Mouse (Mus musculus): Measurements from ENCODE around the gene Rnf10. TPM values are rescaled to one million over a fixed set of nuclear protein-coding genes. Genes with fewer than 3 reads are reported as not detected.
"Not testable (repeated sequence)": the region's sequence is repeated elsewhere in the genome, so short reads cannot be mapped to it uniquely, and the experiment has no call there.

The Rnf10 gene
- polyA plus RNA-seq (2015; fragmentation: Nextera tagmentation; extraction: Ambion mirVana): 141 and 150 TPM in 2 replicates

DNA sequence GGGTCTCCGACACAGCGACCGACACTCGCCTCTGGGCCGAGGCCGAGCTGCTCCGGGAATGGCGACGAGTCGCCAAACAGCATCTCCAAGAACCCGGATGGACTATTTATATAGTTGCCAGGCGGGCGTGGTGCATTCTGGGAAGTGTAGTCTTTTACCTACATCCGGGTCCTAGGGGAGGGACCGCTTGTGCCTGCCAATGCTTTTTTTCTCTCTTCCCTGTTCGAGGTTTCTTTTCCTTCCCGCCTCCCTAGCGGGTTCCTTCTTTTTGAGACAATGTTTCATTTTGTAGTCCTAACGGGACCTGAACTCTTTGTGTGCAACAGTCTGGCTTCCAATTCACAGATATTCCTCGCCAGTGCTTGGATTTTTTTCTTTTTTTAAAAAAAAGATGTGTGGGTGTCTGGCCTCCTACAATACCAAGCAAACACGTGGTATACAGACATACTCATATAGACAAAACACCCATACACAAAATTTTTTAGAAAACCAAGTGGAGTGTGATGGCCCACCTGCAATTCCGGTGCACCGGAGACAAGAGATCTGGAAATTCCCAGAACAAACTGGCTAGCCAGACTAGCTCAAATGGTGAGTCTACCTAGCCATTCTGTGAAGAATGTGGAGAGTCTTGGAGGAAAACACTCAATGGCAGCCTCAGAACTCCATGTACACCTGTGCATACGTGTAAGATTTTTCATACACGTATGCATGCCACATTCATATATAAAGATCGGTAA is at the start of gene Rnf10:
Gene Rnf10, minus strand, starts transcription at position 87 of the 737 bp plus-strand sequence.
- peak; percentile 89 for ATAC-seq (ENCODE audit: borderline replicate concordance, extremely low read depth, low FRiP score, low TSS enrichment)
- peaks cover 30% of the 10 kb centered on the region for H3K4me1 ChIP-seq
- peak within 1 kb of the TSS; percentile 78 for H3K9ac ChIP-seq
- H3K9me3 ChIP-seq: no peaks in the 10 kb centered on the region
- WGBS: 10% methylated on average over 26 of the region's 26 CpGs
- H3K4me2 ChIP-seq: peak within 1 kb of the TSS; percentile 80
- no peaks in the 10 kb centered on the region for H3K27me3 ChIP-seq
- peak within 1 kb of the TSS; percentile 79 for H3K27ac ChIP-seq
- H3K36me3 ChIP-seq: 0 out of 2 replicates have a peak, but pooled peaks cover 9% of the 10 kb centered on the region
- H3K4me3 ChIP-seq: peak within 1 kb of the TSS; percentile 86

DNA sequence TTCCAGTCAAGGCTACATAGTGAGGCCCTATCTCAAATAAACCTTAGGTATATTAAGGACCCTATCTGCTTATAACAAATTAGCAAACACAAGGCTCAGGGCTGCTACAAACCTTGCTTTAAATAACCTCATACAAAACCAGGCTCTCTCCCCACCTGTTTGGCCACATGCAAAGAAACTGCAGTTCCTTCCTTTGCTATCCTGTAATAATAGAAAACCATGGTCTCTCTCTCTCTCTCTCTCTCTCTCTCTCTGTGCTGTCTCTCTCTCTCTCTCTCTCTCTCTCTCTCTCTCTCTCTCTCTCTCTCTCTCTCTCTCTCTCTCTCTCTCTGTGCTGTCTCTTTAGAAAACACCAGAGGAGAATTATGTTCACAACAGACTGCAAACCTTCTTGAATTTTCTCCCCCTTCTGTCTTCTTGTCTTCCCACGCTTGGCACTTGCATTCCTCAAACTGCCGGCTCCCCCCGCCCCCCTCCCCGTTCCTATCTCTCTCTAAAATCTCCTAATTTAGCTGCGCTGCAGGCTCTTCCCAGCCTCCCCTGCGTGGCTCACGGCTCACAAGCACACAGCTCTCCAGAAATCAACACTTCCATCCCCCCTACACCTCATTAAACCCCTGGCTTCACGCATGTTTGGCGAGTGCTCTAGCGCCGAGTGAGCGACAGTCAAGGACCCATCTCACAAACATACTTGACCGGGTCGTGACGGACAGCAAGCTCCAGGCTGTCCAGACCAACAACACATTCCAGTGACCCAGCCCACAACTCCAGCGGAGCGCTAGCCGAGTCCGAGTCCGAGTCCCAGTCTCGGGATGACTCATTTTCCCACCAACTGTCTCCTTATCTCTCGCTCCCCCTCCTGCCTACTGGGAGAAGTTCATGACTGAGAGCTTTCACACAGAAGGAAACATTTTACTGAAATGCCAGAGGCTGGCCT is 46.6 kb upstream of the Rnf10 start:
- no peaks in the 10 kb centered on the region for H3K27me3 ChIP-seq
- no peaks in the 10 kb centered on the region for H3K36me3 ChIP-seq
- H3K4me2 ChIP-seq: peak overlapping the region; percentile 62
- H3K27ac ChIP-seq: peak overlapping the region; percentile 68
- under 1% methylated on average over 22 of the region's 22 CpGs for WGBS
- H3K4me1 ChIP-seq: peaks cover 29% of the 10 kb centered on the region
- ATAC-seq (ENCODE audit: borderline replicate concordance, extremely low read depth, low FRiP score, low TSS enrichment): peak; percentile 88
- H3K9ac ChIP-seq: peak overlapping the region; percentile 31; the same call in 1 of the 2 replicates
- peak overlapping the region; percentile 32 for H3K4me3 ChIP-seq
- no peaks in the 10 kb centered on the region for H3K9me3 ChIP-seq

DNA sequence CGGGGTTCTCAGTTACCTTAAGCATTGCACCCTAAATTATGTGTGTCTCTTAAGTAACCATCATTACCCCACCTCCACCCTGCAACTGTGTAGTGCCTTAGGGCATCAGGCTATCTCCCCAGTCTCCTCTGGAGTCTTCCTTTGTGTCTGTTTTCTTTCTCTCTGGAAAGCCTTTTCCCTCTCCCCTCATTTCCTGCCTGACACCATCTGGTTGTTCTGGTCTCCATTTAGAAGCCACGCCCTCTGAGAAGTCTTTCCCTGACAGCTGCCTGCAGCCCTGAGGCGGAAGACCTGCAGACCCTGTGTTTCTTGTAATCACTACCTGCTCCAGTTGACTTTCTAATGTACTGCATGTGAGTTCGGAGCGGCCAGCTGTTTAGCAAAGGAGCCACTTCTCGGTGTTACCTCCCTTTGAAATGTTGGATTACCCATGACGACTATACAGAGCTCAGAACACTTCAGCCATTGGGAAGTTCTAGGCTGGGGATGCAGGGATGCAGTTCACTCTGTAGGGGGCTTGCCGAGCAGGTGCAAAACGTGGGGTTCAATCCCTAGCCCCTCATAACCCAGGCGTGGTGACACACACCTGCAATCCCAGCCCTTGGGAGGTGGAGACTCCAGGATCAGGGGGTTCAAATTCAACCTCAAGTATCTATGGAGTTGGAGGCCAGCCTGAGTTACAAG is 45.1 kb upstream of the Rnf10 start:
- H3K4me3 ChIP-seq: no peak overlapping the region
- no peak overlapping the region for H3K9ac ChIP-seq
- WGBS: 8% methylated on average over 10 of the region's 10 CpGs

GRCm38 (mm10) chr5:115316968-115317644 is 44.4 kb upstream of the Rnf10 start:
- H3K36me3 ChIP-seq: no peaks in the 10 kb centered on the region
- H3K4me3 ChIP-seq: no peak overlapping the region
- no peak for ATAC-seq (ENCODE audit: borderline replicate concordance, extremely low read depth, low FRiP score, low TSS enrichment)
- H3K4me1 ChIP-seq: peaks cover 46% of the 10 kb centered on the region
- H3K9me3 ChIP-seq: no peaks in the 10 kb centered on the region
- no peak overlapping the region for H3K9ac ChIP-seq
- peak overlapping the region; percentile 21; the same call in 1 of the 2 replicates for H3K4me2 ChIP-seq
- H3K27ac ChIP-seq: peak overlapping the region; percentile 38; the same call in 1 of the 2 replicates
- no peaks in the 10 kb centered on the region for H3K27me3 ChIP-seq
- 13% methylated on average over 14 of the region's 14 CpGs for WGBS

More for the DNA sequence above, 45.1 kb upstream of the Rnf10 start:
- no peaks in the 10 kb centered on the region for H3K9me3 ChIP-seq
- no peaks in the 10 kb centered on the region for H3K27me3 ChIP-seq
- peak overlapping the region; percentile 38; the same call in 1 of the 2 replicates for H3K27ac ChIP-seq
- H3K4me1 ChIP-seq: peaks cover 40% of the 10 kb centered on the region
- ATAC-seq (ENCODE audit: borderline replicate concordance, extremely low read depth, low FRiP score, low TSS enrichment): 0 out of 2 replicates have a peak, but pooled peaks have one; percentile 11
- peak overlapping the region; percentile 2; the same call in 1 of the 2 replicates for H3K4me2 ChIP-seq
- H3K36me3 ChIP-seq: no peaks in the 10 kb centered on the region

DNA sequence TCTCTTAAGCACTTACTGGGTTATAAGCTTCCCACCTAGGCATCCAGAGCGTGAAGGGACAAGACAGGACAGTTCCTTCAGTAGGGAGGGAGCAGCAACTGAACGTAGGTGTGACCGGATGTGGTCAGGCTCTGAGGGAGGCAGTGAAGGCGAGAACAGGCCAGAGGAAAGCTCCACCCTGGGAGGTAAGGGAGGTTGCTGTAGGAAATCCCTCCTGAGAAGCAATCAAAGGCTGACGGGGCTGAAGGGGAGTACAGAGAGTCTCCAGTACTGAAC is 40.9 kb upstream of the Rnf10 start:
- H3K27ac ChIP-seq: no peak overlapping the region
- peaks cover 39% of the 10 kb centered on the region for H3K4me1 ChIP-seq
- no peaks in the 10 kb centered on the region for H3K27me3 ChIP-seq
- no peak overlapping the region for H3K4me3 ChIP-seq
- H3K9me3 ChIP-seq: no peaks in the 10 kb centered on the region
- no peak overlapping the region for H3K9ac ChIP-seq
- H3K4me2 ChIP-seq: no peak overlapping the region
- 42% methylated on average over 5 of the region's 5 CpGs for WGBS
- ATAC-seq (ENCODE audit: borderline replicate concordance, extremely low read depth, low FRiP score, low TSS enrichment): no peak
- no peaks in the 10 kb centered on the region for H3K36me3 ChIP-seq

DNA sequence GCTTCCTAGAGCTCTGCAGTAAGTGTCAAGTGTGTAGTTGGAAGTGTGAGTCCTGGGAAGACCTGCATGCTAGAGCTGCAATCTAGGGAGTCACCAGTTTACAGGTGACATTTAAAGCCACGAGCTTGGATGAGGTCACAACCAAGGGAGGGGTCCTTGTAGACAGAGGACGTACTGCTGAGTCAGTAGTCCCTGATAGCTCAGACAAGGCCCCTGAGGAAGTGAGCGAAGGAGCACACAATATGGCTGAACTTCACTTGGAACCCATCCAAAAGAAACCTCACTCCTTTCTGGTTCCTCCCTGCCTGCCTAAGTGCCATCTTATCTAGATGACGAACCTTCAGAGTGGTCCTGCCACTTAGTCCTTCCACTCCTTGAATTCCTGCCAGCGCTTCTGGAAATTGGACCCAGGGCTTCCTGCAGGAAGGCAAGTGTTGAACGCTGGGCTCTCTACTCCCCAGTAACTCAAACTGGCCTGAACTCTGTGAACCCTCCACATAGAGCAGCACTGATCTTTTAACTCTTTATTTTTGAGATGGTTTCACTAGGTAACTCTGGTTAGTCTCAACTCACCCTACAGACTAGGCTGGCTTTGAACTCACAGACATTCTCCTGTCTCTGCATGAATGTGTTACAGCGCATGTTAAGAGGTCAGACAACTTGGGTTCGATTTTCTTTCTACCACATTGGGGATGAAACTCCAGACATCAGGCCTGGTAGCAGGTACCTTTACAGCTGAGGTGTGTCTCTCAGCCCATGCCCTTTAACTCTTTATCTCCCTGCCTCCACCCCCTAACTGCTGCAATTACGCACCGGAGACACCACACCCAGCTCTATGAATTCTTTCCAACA is 40.3 kb upstream of the Rnf10 start:
- peak; percentile 36; the same call in 1 of the 2 replicates for ATAC-seq (ENCODE audit: borderline replicate concordance, extremely low read depth, low FRiP score, low TSS enrichment)
- WGBS: 48% methylated on average over 10 of the region's 10 CpGs
- Histone ChIP-seq H3K36me3 (no peaks in the 10 kb centered on the region), H3K27me3 (no peaks in the 10 kb centered on the region), H3K9me3 (no peaks in the 10 kb centered on the region), H3K4me2 (no peak overlapping the region), H3K27ac (no peak overlapping the region), H3K4me3 (no peak overlapping the region), H3K9ac (no peak overlapping the region), H3K4me1 (peaks cover 33% of the 10 kb centered on the region)

GRCm38 (mm10) chr5:115312354-115312753 is 39.7 kb upstream of the Rnf10 start:
- 77% methylated on average over 4 of the region's 4 CpGs for WGBS
- Histone ChIP-seq H3K27ac (no peak overlapping the region), H3K4me3 (no peak overlapping the region), H3K9ac (no peak overlapping the region), H3K4me1 (peaks cover 26% of the 10 kb centered on the region), H3K27me3 (no peaks in the 10 kb centered on the region), H3K4me2 (no peak overlapping the region), H3K36me3 (no peaks in the 10 kb centered on the region), H3K9me3 (no peaks in the 10 kb centered on the region)
- ATAC-seq (ENCODE audit: borderline replicate concordance, extremely low read depth, low FRiP score, low TSS enrichment): no peak

- Histone ChIP-seq H3K4me3 (peak overlapping the region; percentile 93; the same call in 1 of the 2 replicates), H3K4me1 (peaks cover 28% of the 10 kb centered on the region), H3K4me2 (peak overlapping the region; percentile 83), H3K36me3 (peaks cover 18% of the 10 kb centered on the region)
- H3K27ac ChIP-seq; ATAC-seq (ENCODE audit: borderline replicate concordance, extremely low read depth, low FRiP score, low TSS enrichment); H3K9me3 ChIP-seq; H3K27me3 ChIP-seq; H3K9ac ChIP-seq: not testable (repeated sequence)
- 76% methylated on average over 6 of the region's 7 CpGs for whole genome bisulfite sequencing
Observed at GRCm38 (mm10) chr5:115302190-115302589, 29.5 kb upstream of the Rnf10 start.

DNA sequence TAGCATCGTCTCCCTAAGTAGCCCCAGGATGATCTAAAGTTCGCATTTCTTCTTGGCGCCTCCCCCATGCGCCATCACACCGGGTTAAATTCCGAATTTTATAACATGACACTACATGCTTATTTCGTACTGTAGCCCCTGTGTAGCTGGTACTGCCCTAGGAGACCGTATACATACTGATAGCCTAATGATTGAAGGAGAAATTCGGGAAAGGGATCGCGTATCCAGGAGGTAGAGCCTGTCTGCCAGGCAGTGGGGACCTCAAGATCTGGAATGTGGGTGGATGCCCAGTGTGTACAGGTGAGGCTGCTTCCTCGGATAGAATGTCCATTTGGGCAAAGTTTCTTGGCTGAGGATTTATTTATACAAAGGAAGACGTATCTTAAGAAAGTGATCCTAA is 28.9 kb upstream of the Rnf10 start:
- Histone ChIP-seq H3K36me3 (peaks cover 24% of the 10 kb centered on the region), H3K27me3 (no peaks in the 10 kb centered on the region), H3K9ac (peak overlapping the region; percentile 52), H3K4me2 (peak overlapping the region; percentile 83), H3K4me1 (peaks cover 28% of the 10 kb centered on the region), H3K4me3 (peak overlapping the region; percentile 93), H3K9me3 (no peaks in the 10 kb centered on the region), H3K27ac (peak overlapping the region; percentile 67)
- 16% methylated on average over 13 of the region's 13 CpGs for WGBS
- no peak for ATAC-seq (ENCODE audit: borderline replicate concordance, extremely low read depth, low FRiP score, low TSS enrichment)

DNA sequence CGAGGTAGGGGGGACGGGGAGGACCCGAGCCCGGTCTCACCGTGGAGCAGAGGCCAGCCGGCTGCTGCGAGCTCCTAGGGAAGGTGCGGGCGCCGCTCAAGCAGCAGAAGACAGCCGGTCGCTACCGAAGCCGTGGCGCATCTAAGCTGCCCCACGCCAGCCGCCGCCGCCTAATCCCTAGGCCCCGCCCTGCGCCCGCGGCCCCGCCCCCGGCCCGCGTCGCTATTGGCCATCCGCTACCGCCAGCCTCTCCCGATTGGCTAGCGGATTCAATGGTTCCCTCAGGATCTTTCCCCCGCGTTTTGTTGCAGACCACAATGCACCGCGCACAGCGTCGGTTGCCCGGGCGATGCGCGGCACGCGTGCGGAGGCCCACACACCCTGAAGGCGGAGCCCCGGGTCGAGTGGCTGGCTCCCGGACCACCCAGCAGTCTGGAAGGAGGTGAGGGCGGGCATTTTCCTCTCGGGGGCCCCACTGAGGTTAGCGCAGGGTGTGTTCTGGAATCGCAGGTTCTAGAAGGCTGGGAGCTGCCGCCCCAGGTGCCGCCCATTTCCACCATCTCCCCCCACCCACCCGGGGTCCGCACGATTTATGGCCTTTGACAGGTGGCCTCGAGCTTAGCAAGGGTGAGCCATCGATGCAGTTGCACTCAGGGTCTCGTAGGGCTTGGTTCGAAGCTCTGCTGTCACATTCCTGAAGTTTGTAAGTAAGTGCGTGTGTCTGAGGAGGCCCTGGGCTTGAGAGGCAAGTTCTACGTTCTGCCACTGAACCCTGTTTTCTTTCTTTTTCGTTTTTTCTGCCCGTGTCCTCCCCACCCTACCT is 28.3 kb upstream of the Rnf10 start, which contains the start of gene Dynll1:
Gene Dynll1, minus strand, starts transcription at position 208 of the 823 bp plus-strand sequence.
- no peaks in the 10 kb centered on the region for H3K27me3 ChIP-seq
- peak within 1 kb of the TSS; percentile 95 for H3K9ac ChIP-seq
- H3K4me2 ChIP-seq: peak within 1 kb of the TSS; percentile 83
- peaks cover 28% of the 10 kb centered on the region for H3K4me1 ChIP-seq
- peaks cover 30% of the 10 kb centered on the region for H3K36me3 ChIP-seq
- ATAC-seq (ENCODE audit: borderline replicate concordance, extremely low read depth, low FRiP score, low TSS enrichment): peak; percentile 97
- H3K4me3 ChIP-seq: peak within 1 kb of the TSS; percentile 93
- H3K27ac ChIP-seq: peak within 1 kb of the TSS; percentile 96
- under 1% methylated on average over 65 of the region's 66 CpGs for WGBS
- H3K9me3 ChIP-seq: no peaks in the 10 kb centered on the region
